Mouse (Mus musculus): Measurements from ENCODE around the gene Acot8. TPM values are rescaled to one million over a fixed set of nuclear protein-coding genes. Genes with fewer than 3 reads are reported as not detected.

The Acot8 gene
- polyA plus RNA-seq, 1 experiment = 36.5 TPM

GRCm38 (mm10) chr2:164792400-164793190 is 12.1 kb downstream of the Acot8 start:
- Histone ChIP-seq H3K4me3 (replicated peaks; ENCODE audit: control insufficient read depth, low read depth, low read length) (no peak overlapping the region), H3K27ac (ENCODE audit: control insufficient read depth, insufficient read depth, low read depth, low read length, poor library complexity) (no peak overlapping the region), H3K4me1 (ENCODE audit: control insufficient read depth, insufficient read depth, low read length) (peaks cover 1% of the 10 kb centered on the region; the same call in 1 of the 2 replicates)
- WGBS = 93% methylated on average over 12 of the region's 12 CpGs
- no peak for TF ChIP-seq POLR2A (IDR thresholded peaks at IDR 0.05; ENCODE audit: borderline replicate concordance, control insufficient read depth, low read depth, low read length)
- no peak for TF ChIP-seq CTCF (IDR thresholded peaks at IDR 0.05; ENCODE audit: control insufficient read depth, insufficient read depth, low read length)

GRCm38 (mm10) chr2:164791841-164792261 is 12.8 kb downstream of the Acot8 start:
- Histone ChIP-seq H3K27ac (ENCODE audit: control insufficient read depth, insufficient read depth, low read depth, low read length, poor library complexity) (no peak overlapping the region), H3K4me1 (ENCODE audit: control insufficient read depth, insufficient read depth, low read length) (peaks cover 1% of the 10 kb centered on the region; the same call in 1 of the 2 replicates), H3K4me3 (replicated peaks; ENCODE audit: control insufficient read depth, low read depth, low read length) (no peak overlapping the region)
- WGBS = 94% methylated on average over 18 of the region's 18 CpGs
- TF ChIP-seq POLR2A (IDR thresholded peaks at IDR 0.05; ENCODE audit: borderline replicate concordance, control insufficient read depth, low read depth, low read length) (no peak), CTCF (IDR thresholded peaks at IDR 0.05; ENCODE audit: control insufficient read depth, insufficient read depth, low read length) (no peak)

- H3K4me1 ChIP-seq (ENCODE audit: control insufficient read depth, insufficient read depth, low read length) = peaks cover 3% of the 10 kb centered on the region
- no peak overlapping the region for H3K4me3 ChIP-seq (replicated peaks; ENCODE audit: control insufficient read depth, low read depth, low read length)
- no peak overlapping the region for H3K27ac ChIP-seq (ENCODE audit: control insufficient read depth, insufficient read depth, low read depth, low read length, poor library complexity)
- WGBS = 84% methylated on average over 4 of the region's 4 CpGs
- TF ChIP-seq POLR2A (IDR thresholded peaks at IDR 0.05; ENCODE audit: borderline replicate concordance, control insufficient read depth, low read depth, low read length) (no peak), CTCF (IDR thresholded peaks at IDR 0.05; ENCODE audit: control insufficient read depth, insufficient read depth, low read length) (no peak)
These were observed 14.2 kb downstream of the Acot8 start for GRCm38 (mm10) chr2:164790451-164790850.

GRCm38 (mm10) chr2:164788411-164788810 is 16.3 kb downstream of the Acot8 start:
- no peak overlapping the region for H3K27ac ChIP-seq (ENCODE audit: control insufficient read depth, insufficient read depth, low read depth, low read length, poor library complexity)
- WGBS = 81% methylated on average over 4 of the region's 4 CpGs
- TF ChIP-seq CTCF (IDR thresholded peaks at IDR 0.05; ENCODE audit: control insufficient read depth, insufficient read depth, low read length) = no peak
- TF ChIP-seq POLR2A (IDR thresholded peaks at IDR 0.05; ENCODE audit: borderline replicate concordance, control insufficient read depth, low read depth, low read length) = no peak
- H3K4me3 ChIP-seq (replicated peaks; ENCODE audit: control insufficient read depth, low read depth, low read length) = no peak overlapping the region
- peaks cover 4% of the 10 kb centered on the region for H3K4me1 ChIP-seq (ENCODE audit: control insufficient read depth, insufficient read depth, low read length)

GRCm38 (mm10) chr2:164787779-164788178 is 16.9 kb downstream of the Acot8 start:
- Histone ChIP-seq H3K4me3 (replicated peaks; ENCODE audit: control insufficient read depth, low read depth, low read length) (no peak overlapping the region), H3K27ac (ENCODE audit: control insufficient read depth, insufficient read depth, low read depth, low read length, poor library complexity) (no peak overlapping the region), H3K4me1 (ENCODE audit: control insufficient read depth, insufficient read depth, low read length) (peaks cover 4% of the 10 kb centered on the region)
- 85% methylated on average over 10 of the region's 10 CpGs for WGBS
- TF ChIP-seq POLR2A (IDR thresholded peaks at IDR 0.05; ENCODE audit: borderline replicate concordance, control insufficient read depth, low read depth, low read length) (no peak), CTCF (IDR thresholded peaks at IDR 0.05; ENCODE audit: control insufficient read depth, insufficient read depth, low read length) (no peak)

- TF ChIP-seq POLR2A (IDR thresholded peaks at IDR 0.05; ENCODE audit: borderline replicate concordance, control insufficient read depth, low read depth, low read length) (no peak), CTCF (IDR thresholded peaks at IDR 0.05; ENCODE audit: control insufficient read depth, insufficient read depth, low read length) (no peak)
- no peak overlapping the region for H3K27ac ChIP-seq (ENCODE audit: control insufficient read depth, insufficient read depth, low read depth, low read length, poor library complexity)
- WGBS = 26% methylated on average over 3 of the region's 3 CpGs
- H3K4me1 ChIP-seq (ENCODE audit: control insufficient read depth, insufficient read depth, low read length) = peaks cover 4% of the 10 kb centered on the region
- H3K4me3 ChIP-seq (replicated peaks; ENCODE audit: control insufficient read depth, low read depth, low read length) = no peak overlapping the region
These were observed 17.6 kb downstream of the Acot8 start for GRCm38 (mm10) chr2:164787032-164787431.

GRCm38 (mm10) chr2:164786388-164786885 is 18.2 kb downstream of the Acot8 start:
- 22% methylated on average over 15 of the region's 15 CpGs for WGBS
- Histone ChIP-seq H3K4me1 (ENCODE audit: control insufficient read depth, insufficient read depth, low read length) (peaks cover 4% of the 10 kb centered on the region), H3K4me3 (replicated peaks; ENCODE audit: control insufficient read depth, low read depth, low read length) (peak overlapping the region; percentile 72), H3K27ac (ENCODE audit: control insufficient read depth, insufficient read depth, low read depth, low read length, poor library complexity) (peak overlapping the region; percentile 56)
- TF ChIP-seq CTCF (IDR thresholded peaks at IDR 0.05; ENCODE audit: control insufficient read depth, insufficient read depth, low read length) (no peak), POLR2A (IDR thresholded peaks at IDR 0.05; ENCODE audit: borderline replicate concordance, control insufficient read depth, low read depth, low read length) (no peak)

- under 1% methylated on average over 88 of the region's 89 CpGs for WGBS
- H3K4me3 ChIP-seq (replicated peaks; ENCODE audit: control insufficient read depth, low read depth, low read length) = peak within 1 kb of the TSS; percentile 72
These were observed 18.9 kb downstream of the Acot8 start, which contains the start of gene Snx21 for GRCm38 (mm10) chr2:164785481-164786387. TSS of gene Snx21 (plus strand) at chr2:164785823.

More at GRCm38 (mm10) chr2:164785481-164786387, 18.9 kb downstream of the Acot8 start, which contains the start of gene Snx21:
- Histone ChIP-seq H3K27ac (ENCODE audit: control insufficient read depth, insufficient read depth, low read depth, low read length, poor library complexity) (peak within 1 kb of the TSS; percentile 56), H3K4me1 (ENCODE audit: control insufficient read depth, insufficient read depth, low read length) (peaks cover 4% of the 10 kb centered on the region)
- TF ChIP-seq POLR2A (IDR thresholded peaks at IDR 0.05; ENCODE audit: borderline replicate concordance, control insufficient read depth, low read depth, low read length) (peak; percentile 15; the same call in 1 of the 2 replicates), CTCF (IDR thresholded peaks at IDR 0.05; ENCODE audit: control insufficient read depth, insufficient read depth, low read length) (no peak)
